Mouse (Mus musculus) hindbrain, embryonic 13.5 days (tissue): Measurements from ENCODE around the gene Snx4. TPM values are rescaled to one million over a fixed set of nuclear protein-coding genes. Genes with fewer than 3 reads are reported as not detected.

ENCODE experiments used
- ATAC-seq: fragments of 200-750 bp; cut with Nextera tagmentation; 2 replicates; pipeline ENCODE4 v1.8.0; 2017; ENCODE audit warnings: moderate TSS enrichment; ENCODE audit not compliant: low FRiP score
- H3K27ac ChIP-seq: fragments of 300-500 bp; sonication (generic); 2 replicates; pipeline ENCODE4 v1.5.1; 2015; ENCODE audit warnings: inconsistent platforms, mild to moderate bottlenecking, moderate library complexity
- H3K27me3 ChIP-seq: fragments of 300-500 bp; sonication (generic); 2 replicates; pipeline ENCODE4 v1.6.1; 2015; ENCODE audit warnings: mild to moderate bottlenecking, inconsistent platforms
- H3K36me3 ChIP-seq: fragments of 300-500 bp; sonication (generic); 2 replicates; pipeline ENCODE4 v1.6.1; 2015; ENCODE audit warnings: mild to moderate bottlenecking, inconsistent platforms
- H3K4me1 ChIP-seq: fragments of 300-500 bp; sonication (generic); replicated peaks from 2 replicates; pipeline ENCODE4 v1.6.1; 2015; ENCODE audit warnings: inconsistent platforms
- H3K4me2 ChIP-seq: fragments of 300-500 bp; sonication (generic); 2 replicates; pipeline ENCODE4 v1.6.1; 2015; ENCODE audit warnings: inconsistent platforms, mild to moderate bottlenecking, moderate library complexity
- H3K4me3 ChIP-seq: fragments of 300-500 bp; sonication (generic); 2 replicates; pipeline ENCODE4 v1.5.1; 2015; ENCODE audit warnings: mild to moderate bottlenecking, inconsistent platforms
- H3K9ac ChIP-seq: fragments of 300-500 bp; sonication (generic); 2 replicates; pipeline ENCODE4 v1.6.1; 2015; ENCODE audit warnings: mild to moderate bottlenecking, inconsistent platforms
- H3K9me3 ChIP-seq: fragments of 300-500 bp; sonication (generic); 2 replicates; pipeline ENCODE4 v1.6.1; 2016; ENCODE audit warnings: inconsistent platforms
- WGBS: fragments of 180-500 bp; shearing (Covaris S2); methylation state at CpG from one replicate; pipeline ENCODE4 v1.1.7; 2015; 5-methylcytosine and 5-hydroxymethylcytosine counted together
- polyA plus RNA-seq: library from polyadenylated mRNA; unstranded; fragments of >200 nt; fragmentation: Nextera tagmentation; extraction: Ambion mirVana; gene quantifications from 2 replicates; pipeline ENCODE4 v1.2.1, GENCODE M21; 2015

Snx4 gene
- polyA plus RNA-seq, 1 experiment from 2014 or later, result 82.6 TPM

- no peak overlapping the region for H3K4me3 ChIP-seq
- H3K9me3 ChIP-seq, result no peaks in the 10 kb centered on the region
- H3K4me2 ChIP-seq, result no peak overlapping the region
- ATAC-seq, result no peak
- H3K4me1 ChIP-seq, result peaks cover 6% of the 10 kb centered on the region; the same call in 1 of the 2 replicates
- H3K36me3 ChIP-seq, result peaks cover 30% of the 10 kb centered on the region
- no peak overlapping the region for H3K9ac ChIP-seq
- no peaks in the 10 kb centered on the region for H3K27me3 ChIP-seq
- 81% methylated on average over 5 of the region's 5 CpGs for WGBS
- H3K27ac ChIP-seq, result no peak overlapping the region
Observed at GRCm38 (mm10) chr16:33246526-33246925, 4.7 kb upstream of the Snx4 start.

- Histone ChIP-seq H3K4me1 (peaks cover 7% of the 10 kb centered on the region), H3K27me3 (no peaks in the 10 kb centered on the region), H3K9me3 (no peaks in the 10 kb centered on the region), H3K4me3 (no peak overlapping the region), H3K27ac (no peak overlapping the region), H3K4me2 (no peak overlapping the region), H3K36me3 (peaks cover 25% of the 10 kb centered on the region), H3K9ac (no peak overlapping the region)
- ATAC-seq, result no peak
- WGBS, result 86% methylated on average over 2 of the region's 2 CpGs
Observed at GRCm38 (mm10) chr16:33247006-33247405, 4.2 kb upstream of the Snx4 start.

GRCm38 (mm10) chr16:33250651-33251120 is 556 bp upstream of the Snx4 start:
- H3K27ac ChIP-seq, result no peak overlapping the region
- H3K9ac ChIP-seq, result peak overlapping the region; percentile 95
- no peaks in the 10 kb centered on the region for H3K9me3 ChIP-seq
- 26% methylated on average over 9 of the region's 9 CpGs for WGBS
- H3K4me1 ChIP-seq, result peaks cover 36% of the 10 kb centered on the region
- peak overlapping the region; percentile 94 for H3K4me3 ChIP-seq
- no peak for ATAC-seq
- H3K4me2 ChIP-seq, result peak overlapping the region; percentile 64
- H3K36me3 ChIP-seq, result no peaks in the 10 kb centered on the region
- H3K27me3 ChIP-seq, result no peaks in the 10 kb centered on the region

GRCm38 (mm10) chr16:33255601-33256000 is 4.4 kb downstream of the Snx4 start:
- no peak for ATAC-seq
- Histone ChIP-seq H3K27ac (no peak overlapping the region), H3K27me3 (no peaks in the 10 kb centered on the region), H3K4me3 (no peak overlapping the region), H3K4me1 (peaks cover 32% of the 10 kb centered on the region), H3K9ac (no peak overlapping the region), H3K4me2 (no peak overlapping the region), H3K36me3 (peaks cover 2% of the 10 kb centered on the region; the same call in 1 of the 2 replicates), H3K9me3 (no peaks in the 10 kb centered on the region)
- WGBS, result 85% methylated on average over 7 of the region's 7 CpGs

- Histone ChIP-seq H3K4me3 (no peak overlapping the region), H3K36me3 (peaks cover 5% of the 10 kb centered on the region), H3K9me3 (no peaks in the 10 kb centered on the region), H3K9ac (no peak overlapping the region), H3K27ac (no peak overlapping the region), H3K27me3 (no peaks in the 10 kb centered on the region), H3K4me1 (peaks cover 14% of the 10 kb centered on the region; the same call in 1 of the 2 replicates), H3K4me2 (no peak overlapping the region)
- 94% methylated on average over 2 of the region's 2 CpGs for WGBS
- no peak for ATAC-seq
Observed at GRCm38 (mm10) chr16:33258530-33258929, 7.3 kb downstream of the Snx4 start.

- H3K27me3 ChIP-seq, result no peaks in the 10 kb centered on the region
- no peaks in the 10 kb centered on the region for H3K9me3 ChIP-seq
- ATAC-seq, result no peak
- 93% methylated on average over 3 of the region's 3 CpGs for WGBS
- H3K4me3 ChIP-seq, result no peak overlapping the region
- H3K4me2 ChIP-seq, result no peak overlapping the region
- no peak overlapping the region for H3K9ac ChIP-seq
- peaks cover 5% of the 10 kb centered on the region; the same call in 1 of the 2 replicates for H3K4me1 ChIP-seq
- peaks cover 16% of the 10 kb centered on the region for H3K36me3 ChIP-seq
- H3K27ac ChIP-seq, result no peak overlapping the region
Observed at GRCm38 (mm10) chr16:33259824-33260223, 8.6 kb downstream of the Snx4 start.

GRCm38 (mm10) chr16:33260825-33261224 is 9.6 kb downstream of the Snx4 start:
- ATAC-seq, result no peak
- Histone ChIP-seq H3K27ac (no peak overlapping the region), H3K4me1 (no peaks in the 10 kb centered on the region; the same call in 1 of the 2 replicates), H3K4me2 (no peak overlapping the region), H3K36me3 (peaks cover 26% of the 10 kb centered on the region), H3K4me3 (no peak overlapping the region), H3K9me3 (no peaks in the 10 kb centered on the region), H3K9ac (no peak overlapping the region), H3K27me3 (no peaks in the 10 kb centered on the region)
- 90% methylated on average over 8 of the region's 8 CpGs for WGBS

GRCm38 (mm10) chr16:33261584-33262061 is 10.4 kb downstream of the Snx4 start:
- H3K9me3 ChIP-seq, result no peaks in the 10 kb centered on the region
- no peak overlapping the region for H3K9ac ChIP-seq
- no peaks in the 10 kb centered on the region for H3K27me3 ChIP-seq
- no peak for ATAC-seq
- 70% methylated on average over 2 of the region's 2 CpGs for WGBS
- no peak overlapping the region for H3K27ac ChIP-seq
- no peak overlapping the region for H3K4me3 ChIP-seq
- peaks cover 34% of the 10 kb centered on the region for H3K36me3 ChIP-seq
- H3K4me2 ChIP-seq, result no peak overlapping the region
- no peaks in the 10 kb centered on the region; the same call in 1 of the 2 replicates for H3K4me1 ChIP-seq

- no peaks in the 10 kb centered on the region for H3K9me3 ChIP-seq
- ATAC-seq, result no peak
Observed at GRCm38 (mm10) chr16:33262096-33262495, 10.9 kb downstream of the Snx4 start.

GRCm38 (mm10) chr16:33267616-33268253 is 16.5 kb downstream of the Snx4 start:
- 92% methylated on average over 9 of the region's 9 CpGs for WGBS
- H3K36me3 ChIP-seq, result peaks cover 73% of the 10 kb centered on the region
- no peaks in the 10 kb centered on the region for H3K4me1 ChIP-seq
- H3K9ac ChIP-seq, result no peak overlapping the region
- no peak overlapping the region for H3K4me3 ChIP-seq
- no peak overlapping the region for H3K27ac ChIP-seq
- H3K4me2 ChIP-seq, result no peak overlapping the region
- no peak for ATAC-seq
- H3K9me3 ChIP-seq, result no peaks in the 10 kb centered on the region
- no peaks in the 10 kb centered on the region for H3K27me3 ChIP-seq

More at GRCm38 (mm10) chr16:33262096-33262495, 10.9 kb downstream of the Snx4 start:
- no peak overlapping the region for H3K27ac ChIP-seq
- H3K4me2 ChIP-seq, result no peak overlapping the region
- H3K9ac ChIP-seq, result no peak overlapping the region
- no peak overlapping the region for H3K4me3 ChIP-seq
- no peaks in the 10 kb centered on the region for H3K27me3 ChIP-seq
- peaks cover 38% of the 10 kb centered on the region for H3K36me3 ChIP-seq
- no peaks in the 10 kb centered on the region; the same call in 1 of the 2 replicates for H3K4me1 ChIP-seq
- 85% methylated on average over 1 of the region's 1 CpGs for WGBS

GRCm38 (mm10) chr16:33271824-33272223 is 20.6 kb downstream of the Snx4 start:
- peaks cover 67% of the 10 kb centered on the region for H3K36me3 ChIP-seq
- H3K9ac ChIP-seq, result no peak overlapping the region
- no peak overlapping the region for H3K4me3 ChIP-seq
- H3K27ac ChIP-seq, result no peak overlapping the region
- no peaks in the 10 kb centered on the region for H3K9me3 ChIP-seq
- WGBS, result 94% methylated on average over 4 of the region's 4 CpGs
- ATAC-seq, result no peak
- no peaks in the 10 kb centered on the region for H3K27me3 ChIP-seq
- no peaks in the 10 kb centered on the region for H3K4me1 ChIP-seq
- no peak overlapping the region for H3K4me2 ChIP-seq

- WGBS, result 93% methylated on average over 1 of the region's 1 CpGs
Observed at GRCm38 (mm10) chr16:33283079-33283478, 31.8 kb downstream of the Snx4 start.

GRCm38 (mm10) chr16:33288536-33288935 is 37.3 kb downstream of the Snx4 start:
- no peak overlapping the region for H3K9ac ChIP-seq
- no peak overlapping the region for H3K4me2 ChIP-seq
- peaks cover 9% of the 10 kb centered on the region; the same call in 1 of the 2 replicates for H3K9me3 ChIP-seq
- no peaks in the 10 kb centered on the region for H3K27me3 ChIP-seq
- no peaks in the 10 kb centered on the region for H3K4me1 ChIP-seq
- no peak overlapping the region for H3K27ac ChIP-seq
- H3K36me3 ChIP-seq, result peaks cover 94% of the 10 kb centered on the region
- WGBS, result 90% methylated on average over 9 of the region's 9 CpGs
- no peak overlapping the region for H3K4me3 ChIP-seq
- ATAC-seq, result no peak

More at GRCm38 (mm10) chr16:33283079-33283478, 31.8 kb downstream of the Snx4 start:
- no peaks in the 10 kb centered on the region for H3K27me3 ChIP-seq
- no peak overlapping the region for H3K9ac ChIP-seq
- no peaks in the 10 kb centered on the region for H3K4me1 ChIP-seq
- H3K4me3 ChIP-seq, result no peak overlapping the region
- no peak overlapping the region for H3K4me2 ChIP-seq
- peaks cover 80% of the 10 kb centered on the region for H3K36me3 ChIP-seq
- ATAC-seq, result no peak
- no peaks in the 10 kb centered on the region for H3K9me3 ChIP-seq
- no peak overlapping the region for H3K27ac ChIP-seq
